Mouse (Mus musculus) thymus, postnatal 10 days (tissue): ENCODE measurements at regions not wholly inside any gene's neighbourhood (a gene's known extent, or its start where the extent isn't known, plus 50 kb on each side); places are given as distances from the start of the nearest gene placed in this dataset.

Experiments used
- DNase-seq, 2 experiments: peaks; one replicate each; pipeline ENCODE4 v3.0.0; 2021; ENCODE audit warnings: low spot score in 2 of 2

GRCm38 (mm10) chr10:37603529-37603928 lies 464.8 kb upstream of the Marcks start:
- no peak for DNase-seq

GRCm38 (mm10) chr10:37602936-37603335 lies 464.2 kb upstream of the Marcks start:
- DNase-seq = no peak

- DNase-seq = no peak
Observed at GRCm38 (mm10) chr10:37589889-37590288, 451.2 kb upstream of the Marcks start.

GRCm38 (mm10) chr10:37589009-37589408 lies 450.3 kb upstream of the Marcks start:
- DNase-seq = no peak

GRCm38 (mm10) chr10:37571171-37571570 lies 432.5 kb upstream of the Marcks start:
- DNase-seq = no peak

- no peak for DNase-seq
Observed at GRCm38 (mm10) chr10:37561705-37562104, 423.0 kb upstream of the Marcks start.

- DNase-seq = no peak
Observed at GRCm38 (mm10) chr10:37549446-37549845, 410.7 kb upstream of the Marcks start.

GRCm38 (mm10) chr10:37540703-37541102 lies 402.0 kb upstream of the Marcks start:
- DNase-seq = no peak

- no peak for DNase-seq
Observed at GRCm38 (mm10) chr10:37505966-37506615, 367.4 kb upstream of the Marcks start.

- no peak for DNase-seq
Observed at GRCm38 (mm10) chr10:37504468-37504867, 365.7 kb upstream of the Marcks start.

GRCm38 (mm10) chr10:37502505-37502904 lies 363.8 kb upstream of the Marcks start:
- DNase-seq = no peak

GRCm38 (mm10) chr10:37501043-37501442 lies 362.3 kb upstream of the Marcks start:
- no peak for DNase-seq

GRCm38 (mm10) chr10:37495467-37495866 lies 356.7 kb upstream of the Marcks start:
- DNase-seq = no peak

- no peak for DNase-seq
Observed at GRCm38 (mm10) chr10:37494552-37495166, 355.9 kb upstream of the Marcks start.

- DNase-seq = no peak
Observed at GRCm38 (mm10) chr10:37494098-37494497, 355.4 kb upstream of the Marcks start.

- no peak for DNase-seq
Observed at GRCm38 (mm10) chr10:37484311-37485023, 345.7 kb upstream of the Marcks start.

GRCm38 (mm10) chr10:37483521-37483920 lies 344.8 kb upstream of the Marcks start:
- DNase-seq = no peak

GRCm38 (mm10) chr10:37481879-37482278 lies 343.2 kb upstream of the Marcks start:
- no peak for DNase-seq

GRCm38 (mm10) chr10:37480331-37480730 lies 341.6 kb upstream of the Marcks start:
- no peak for DNase-seq

GRCm38 (mm10) chr10:37478108-37478507 lies 339.4 kb upstream of the Marcks start:
- DNase-seq = no peak

- DNase-seq = no peak
Observed at GRCm38 (mm10) chr10:37473086-37473485, 334.4 kb upstream of the Marcks start.

GRCm38 (mm10) chr10:37457384-37457783 lies 318.7 kb upstream of the Marcks start:
- no peak for DNase-seq

- DNase-seq = no peak
Observed at GRCm38 (mm10) chr10:37449894-37450293, 311.2 kb upstream of the Marcks start.
